Mouse (Mus musculus) T-cell, adult 2 months (primary cell): Measurements from ENCODE around the gene Crip2.
A peak's percentile ranks its signal among the peaks of the same experiment; 100 is the strongest.

Experiments used
- DNase-seq: peaks from one replicate; pipeline ENCODE4 v3.0.0; 2022; ENCODE audit warnings: low spot score

The Crip2 gene

DNA sequence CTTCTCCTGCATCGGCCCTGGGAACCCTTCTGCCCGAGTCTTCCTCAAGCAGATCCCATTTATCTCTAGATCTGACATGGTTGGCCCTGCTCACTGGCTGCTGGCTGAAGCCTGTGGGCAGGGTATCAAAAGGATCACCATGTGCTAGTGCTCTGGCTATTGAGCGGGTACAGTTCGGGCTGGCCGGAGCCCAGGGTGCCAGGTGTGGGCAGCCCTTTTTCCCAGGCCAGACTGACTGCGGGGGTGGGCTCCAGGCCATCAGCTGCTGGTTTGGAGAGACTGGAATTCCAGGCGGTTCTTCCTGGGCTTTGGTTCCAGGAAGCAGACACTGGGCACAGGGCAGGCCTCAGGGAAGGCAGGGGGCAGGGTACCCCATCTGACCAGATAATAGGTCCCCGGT, 7.4 kb downstream of the Crip2 start:
- DNase-seq, result no peak

GRCm38 (mm10) chr12:113148381-113149035, 8.5 kb downstream of the Crip2 start:
- DNase-seq, result peak; percentile 14

- DNase-seq, result no peak
Observed at GRCm38 (mm10) chr12:113149341-113149740, 9.3 kb downstream of the Crip2 start.

DNA sequence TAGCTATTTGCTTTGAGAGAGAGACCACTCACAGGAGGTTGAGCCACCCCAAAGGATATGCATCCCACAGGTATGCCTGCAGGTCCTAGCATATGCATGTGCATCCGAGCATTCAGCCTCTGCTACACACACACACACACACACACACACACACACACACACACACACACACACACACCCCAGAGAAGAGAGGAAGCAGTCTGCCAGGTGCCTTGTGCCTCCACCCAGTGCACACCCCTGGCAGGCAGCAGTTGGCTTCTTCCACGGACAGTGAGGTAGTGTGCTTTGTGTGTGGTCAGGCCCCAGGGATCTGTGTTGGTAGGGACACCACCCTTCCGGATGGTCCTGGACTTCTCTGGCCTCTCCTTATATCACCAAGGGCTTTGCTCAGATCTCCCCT, 9.9 kb downstream of the Crip2 start:
- DNase-seq, result peak; percentile 62

DNA sequence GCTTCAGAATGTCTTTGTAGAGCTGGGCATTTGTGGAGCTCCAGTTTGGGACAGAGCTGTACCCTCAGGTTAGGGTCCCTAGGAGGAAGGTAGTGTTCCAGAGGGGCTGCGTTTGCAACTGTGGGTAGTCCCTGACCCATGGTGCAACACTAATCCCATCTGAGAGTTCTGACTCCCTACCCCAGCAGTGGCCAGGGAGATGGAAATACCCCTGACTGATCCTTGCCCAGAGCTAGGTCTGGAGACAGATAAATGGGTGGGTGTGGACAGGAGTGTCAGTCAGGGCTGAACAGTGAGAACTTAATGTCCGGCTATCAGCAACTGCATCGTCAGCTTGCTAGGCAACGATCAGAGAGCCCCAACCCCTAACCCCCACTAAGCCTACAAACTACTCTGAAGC, 10.6 kb downstream of the Crip2 start:
- DNase-seq, result no peak

- no peak for DNase-seq
Observed at GRCm38 (mm10) chr12:113151046-113151445, 11.0 kb downstream of the Crip2 start.

DNA sequence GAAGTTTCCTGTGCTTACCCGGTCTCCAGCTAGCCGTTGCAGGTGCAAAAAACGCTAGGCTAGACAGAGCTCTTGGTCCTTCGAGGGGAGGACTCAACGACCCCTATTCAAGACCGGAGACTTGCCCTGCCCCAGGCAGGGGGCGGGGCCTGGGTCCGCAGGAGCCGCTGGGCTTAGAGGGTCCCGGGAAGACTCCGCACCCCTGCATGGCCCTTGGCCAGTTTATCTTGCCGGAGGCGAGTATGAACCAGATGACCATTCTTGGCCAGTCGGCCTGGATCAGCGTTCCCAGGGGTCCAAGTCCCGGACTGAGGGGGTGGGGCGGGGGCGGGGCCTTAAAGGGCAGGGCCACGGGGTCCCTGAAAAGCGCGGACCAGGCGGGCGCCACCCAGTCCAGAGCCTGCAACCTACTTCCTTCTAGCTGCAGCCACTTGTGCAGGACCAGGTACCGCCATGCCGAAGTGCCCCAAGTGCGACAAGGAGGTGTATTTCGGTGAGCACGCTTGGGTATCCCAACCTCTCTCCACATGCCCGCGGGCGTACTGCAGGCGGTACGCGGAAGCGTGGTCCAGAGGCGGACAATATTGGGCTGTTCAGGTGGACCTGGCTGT, 11.7 kb downstream of the Crip2 start:
- peak; percentile 39 for DNase-seq

- DNase-seq, result peak; percentile 76
Observed at GRCm38 (mm10) chr12:113152272-113152661, 12.2 kb downstream of the Crip2 start.

DNA sequence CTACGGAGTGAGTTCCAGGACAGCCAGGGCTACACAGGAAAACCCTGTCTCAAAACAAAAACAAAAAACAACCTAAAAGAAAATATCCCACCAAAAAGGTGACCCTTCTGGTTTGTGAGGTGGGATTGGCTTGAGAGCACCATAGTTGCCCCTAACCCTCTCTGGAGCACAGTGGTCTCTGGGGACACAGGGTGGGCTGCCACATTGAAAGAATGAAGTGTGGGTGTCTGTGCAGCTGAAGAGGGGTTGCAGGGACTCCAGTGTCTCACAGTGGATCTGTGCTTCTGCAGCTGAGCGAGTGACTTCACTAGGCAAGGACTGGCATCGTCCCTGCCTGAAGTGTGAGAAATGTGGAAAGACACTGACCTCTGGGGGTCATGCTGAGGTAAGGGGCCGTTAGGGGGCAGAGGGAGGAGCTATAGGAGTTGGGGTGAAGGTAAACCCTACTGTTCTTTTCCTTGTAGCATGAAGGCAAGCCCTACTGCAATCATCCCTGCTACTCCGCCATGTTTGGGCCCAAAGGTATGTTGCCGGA, 13.0 kb downstream of the Crip2 start:
- DNase-seq, result no peak

DNA sequence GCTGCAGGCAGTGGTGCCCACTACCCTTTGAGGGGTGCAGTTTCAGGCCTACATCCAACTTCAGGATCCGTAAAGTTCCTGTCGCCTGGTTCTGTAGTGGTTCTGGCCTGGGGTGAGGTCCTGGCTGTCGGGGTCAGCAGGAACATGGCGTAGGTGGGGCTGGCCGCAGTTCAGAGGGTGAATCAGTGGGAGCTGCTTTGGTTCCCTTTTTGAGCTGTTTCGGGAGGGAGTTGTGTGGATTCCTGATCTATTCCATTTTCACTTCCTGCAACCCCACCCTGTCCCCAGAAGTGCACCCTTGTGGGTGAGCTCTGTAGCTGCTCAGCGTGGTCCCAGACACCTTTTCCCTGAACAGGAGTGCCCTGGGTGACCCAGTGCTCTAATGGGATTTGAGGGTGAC, 13.9 kb downstream of the Crip2 start:
- DNase-seq, result no peak

GRCm38 (mm10) chr12:113154747-113155075, 14.7 kb downstream of the Crip2 start:
- no peak for DNase-seq

DNA sequence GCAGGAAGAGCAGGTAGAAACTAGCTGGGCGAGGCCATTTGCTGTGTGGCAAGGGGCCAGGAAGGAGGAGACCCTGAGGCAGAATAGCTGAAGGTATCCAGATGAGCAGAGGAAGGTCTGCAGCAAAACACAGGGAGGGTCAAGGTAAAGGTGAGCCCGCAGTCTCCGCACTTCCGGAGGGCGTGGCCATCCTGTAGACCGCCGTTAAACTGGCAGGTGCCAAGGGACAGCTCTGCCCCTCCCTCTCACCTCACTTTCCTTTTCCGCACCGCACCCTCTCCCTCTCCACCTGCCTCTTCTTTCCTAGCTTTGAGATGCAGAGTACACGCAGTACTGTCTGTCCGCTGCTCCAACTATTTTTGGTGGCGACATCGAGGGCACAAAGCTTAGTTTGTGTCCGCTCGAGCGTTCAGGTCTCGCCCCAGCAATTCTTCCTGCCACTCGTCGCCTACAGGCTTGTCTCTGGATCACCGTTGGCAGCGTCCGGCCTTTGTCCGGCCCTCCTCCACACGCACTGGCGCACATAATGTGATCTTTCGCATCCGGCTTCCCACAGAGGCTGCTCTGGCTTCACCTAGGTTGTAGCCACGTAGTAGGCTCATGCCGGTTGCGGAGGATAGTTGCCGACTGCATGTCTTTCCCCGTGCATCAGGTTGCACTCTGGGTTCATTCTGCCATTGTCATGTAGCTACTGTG, 15.2 kb downstream of the Crip2 start:
- peak; percentile 60 for DNase-seq

DNA sequence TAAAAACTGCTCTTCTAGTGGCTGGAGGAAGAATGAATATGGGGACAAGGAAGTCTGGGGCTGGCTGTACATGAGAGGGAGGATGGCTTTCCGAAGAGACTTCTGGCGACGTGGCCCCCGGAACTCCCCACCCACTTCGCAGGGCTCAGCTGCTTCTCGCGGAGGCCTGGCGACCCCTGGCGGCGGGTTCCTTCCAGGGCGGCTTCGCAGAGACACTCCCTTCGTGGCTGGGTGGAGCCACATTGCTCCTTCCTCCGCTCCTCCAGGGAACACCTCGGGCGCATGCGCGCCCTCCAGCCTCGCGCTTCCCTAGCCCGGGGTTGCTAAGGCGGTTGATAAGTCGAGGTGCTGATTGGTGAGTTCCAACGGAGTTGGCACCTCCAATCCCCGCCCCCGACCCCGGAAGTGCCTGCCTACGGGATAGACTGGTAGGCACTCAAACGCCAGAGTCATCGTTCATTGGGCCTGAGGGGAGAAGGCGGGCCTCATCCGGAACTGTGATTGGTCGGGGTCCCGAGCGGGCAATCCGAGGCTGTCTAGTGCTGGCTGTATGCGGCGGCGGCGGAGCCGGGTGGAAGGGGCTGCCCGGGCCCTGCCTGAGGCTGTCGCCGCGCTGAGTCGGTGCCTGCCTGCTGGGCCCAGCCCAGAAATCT, 16.0 kb downstream of the Crip2 start, which contains the start of gene Tedc1:
Gene Tedc1 (plus strand): TSS at position 535 of the 653 bp plus-strand sequence.
- peak; percentile 100 for DNase-seq

DNA sequence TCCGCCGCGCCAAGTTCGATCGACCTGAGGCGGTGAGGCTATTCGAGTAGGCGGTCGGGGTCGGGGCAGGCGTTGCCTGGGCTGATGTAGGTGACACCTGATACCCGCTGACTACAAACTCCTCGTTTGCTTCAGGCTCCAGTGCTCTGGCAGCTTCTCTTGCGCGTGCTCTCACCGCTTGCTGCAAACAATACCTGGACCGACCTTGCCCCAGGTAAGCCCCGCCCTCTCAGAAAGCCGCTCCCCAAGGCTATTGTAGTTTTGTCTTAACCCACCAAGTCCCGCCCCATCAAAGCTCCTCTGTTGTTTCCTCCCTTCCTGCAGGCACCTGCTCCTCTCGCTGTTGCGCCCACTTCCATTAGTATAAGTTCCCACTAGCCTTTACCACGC, 16.5 kb downstream of the Crip2 start:
- no peak for DNase-seq

- no peak for DNase-seq
Observed at GRCm38 (mm10) chr12:113157002-113157401, 17.0 kb downstream of the Crip2 start.

DNA sequence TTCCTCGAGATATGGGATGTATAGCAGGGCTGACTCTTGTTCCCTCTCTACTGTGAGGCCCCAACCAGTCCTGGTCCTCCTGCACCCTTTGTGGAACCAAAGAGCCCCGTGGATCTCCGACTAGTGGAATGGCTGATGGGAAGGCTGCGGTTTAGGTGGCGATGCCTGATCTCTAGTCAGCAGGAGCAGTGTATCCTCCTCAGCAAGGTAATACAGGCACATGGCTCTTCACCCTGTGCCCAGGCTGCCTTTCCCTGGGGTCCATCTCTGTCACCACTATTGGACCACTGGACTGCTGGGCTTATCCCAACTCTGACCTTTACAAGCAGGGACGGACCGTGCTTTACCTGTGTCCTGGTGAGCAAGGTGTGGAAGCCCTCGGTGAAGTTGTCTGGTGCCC, 17.5 kb downstream of the Crip2 start:
- no peak for DNase-seq

DNA sequence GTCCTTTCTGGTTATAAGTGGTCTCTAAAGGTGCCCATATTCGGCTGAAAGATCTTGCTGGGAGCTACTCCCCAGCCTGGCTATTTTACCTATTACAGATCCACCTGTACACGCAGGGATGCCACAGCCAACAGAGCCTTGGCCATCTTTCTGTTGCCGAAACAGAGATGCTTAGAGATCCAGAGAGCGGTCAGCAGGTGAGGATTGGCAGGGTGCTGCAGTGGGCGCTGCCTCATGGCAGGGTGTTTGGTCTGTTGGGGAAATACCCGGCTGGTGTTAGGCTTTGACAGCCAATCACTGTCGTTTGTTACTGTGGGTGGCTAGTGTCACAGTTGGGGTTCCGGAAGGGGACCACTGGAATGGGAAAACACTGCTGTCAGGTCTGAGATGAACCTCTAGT, 17.9 kb downstream of the Crip2 start:
- no peak for DNase-seq

DNA sequence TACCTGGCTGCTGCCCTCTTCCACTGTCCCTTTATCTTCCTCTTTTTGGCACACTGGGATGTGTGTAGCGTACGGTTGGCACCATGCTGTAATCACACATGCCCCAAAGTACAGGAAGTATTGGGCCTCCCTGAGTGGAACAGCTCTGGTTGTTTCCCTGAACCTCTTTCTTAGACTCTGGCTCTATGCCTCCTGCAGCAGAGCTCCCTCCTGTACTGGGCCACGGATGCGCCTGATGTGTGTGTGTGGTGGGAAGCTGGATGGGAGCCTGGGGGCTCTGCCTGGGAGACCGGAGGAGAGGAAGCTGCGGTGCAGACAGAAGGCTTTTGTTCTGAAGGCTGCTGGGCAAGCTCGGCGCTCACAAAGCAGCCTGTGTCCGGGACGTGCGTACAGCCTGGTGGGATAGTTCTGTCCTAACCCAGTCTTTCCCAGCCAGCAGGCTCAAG, 23.5 kb downstream of the Crip2 start:
- no peak for DNase-seq

DNA sequence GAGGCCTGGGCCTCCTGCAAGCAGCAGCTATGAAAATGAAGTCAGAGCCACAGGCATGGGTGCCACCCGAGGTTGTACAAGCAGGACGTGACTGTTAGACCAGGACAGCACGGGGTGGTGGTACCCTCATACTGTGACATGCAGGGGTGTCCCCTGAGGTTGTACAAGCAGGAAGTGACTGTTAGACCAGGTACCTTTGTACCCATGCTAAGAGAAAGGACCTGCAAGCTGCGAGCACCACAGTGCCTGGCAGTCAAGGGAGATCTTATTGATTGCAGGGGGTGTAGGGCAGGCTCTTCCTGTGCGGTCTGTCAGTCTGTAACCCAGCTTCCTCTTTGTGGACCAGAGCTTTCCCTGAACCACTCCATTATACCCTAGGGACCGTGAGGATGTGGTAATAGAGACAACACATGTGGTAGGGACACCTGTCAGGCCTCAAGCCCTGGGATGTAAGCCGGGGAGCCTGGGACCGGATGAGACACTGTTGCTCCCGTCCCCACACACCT, 28.0 kb downstream of the Crip2 start:
- peak; percentile 66 for DNase-seq

GRCm38 (mm10) chr12:113176960-113177725, 37.1 kb downstream of the Crip2 start:
- DNase-seq, result no peak

DNA sequence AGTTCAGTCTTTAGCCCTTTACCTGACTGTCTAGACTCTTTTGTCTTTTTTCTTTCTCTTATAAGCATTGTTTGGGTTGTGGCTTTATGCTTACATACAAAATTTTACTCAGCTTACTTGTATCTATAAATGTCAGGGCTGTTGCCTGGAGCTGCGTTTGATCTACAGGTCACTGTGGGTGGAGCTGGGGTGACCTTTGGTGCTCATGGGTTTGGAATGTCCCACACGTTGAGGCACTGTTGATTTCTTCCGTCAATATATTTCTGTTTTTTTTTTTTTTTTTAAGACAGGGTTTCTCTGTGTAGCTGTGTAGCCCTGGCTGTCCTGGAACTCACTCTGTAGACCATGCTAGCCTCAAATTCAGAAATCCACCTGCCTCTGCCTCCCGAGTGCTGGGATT, 41.0 kb downstream of the Crip2 start:
- DNase-seq, result no peak

- DNase-seq, result no peak
Observed at GRCm38 (mm10) chr12:113184945-113185344, 44.9 kb downstream of the Crip2 start.
